Mouse (Mus musculus) CH12.LX (cell line): ENCODE measurements around the gene Pitx3. TPM values are rescaled to one million over a fixed set of nuclear protein-coding genes. Genes with fewer than 3 reads are reported as not detected.

ENCODE experiments used
- DNase-seq: peaks from one replicate; pipeline ENCODE4 v3.0.0-alpha.2; 2013; ENCODE audit errors: extremely low read depth
- H3K27ac ChIP-seq: 2 replicates; pipeline ENCODE4 v1.5.1; 2012; ENCODE audit warnings: low read depth, mild to moderate bottlenecking, control low read depth, moderate library complexity; ENCODE audit not compliant: insufficient read depth
- H3K27me3 ChIP-seq: replicated peaks from 2 replicates; pipeline ENCODE3; 2012; ENCODE audit warnings: inconsistent platforms
- H3K36me3 ChIP-seq, 2 experiments: replicated peaks in 1 of 2; 2 replicates each; pipeline versions ENCODE3 to v1.6.1; 2012; ENCODE audit warnings: inconsistent platforms in 1 of 2, low read length in 1 of 2, mild to moderate bottlenecking in 1 of 2, mixed read lengths in 1 of 2, moderate library complexity in 1 of 2; ENCODE audit not compliant: control insufficient read depth in 1 of 2, insufficient read depth in 1 of 2
- H3K4me1 ChIP-seq, 2 experiments: 2 replicates each; pipeline ENCODE4 v1.6.1; 2012; ENCODE audit warnings: inconsistent platforms in 1 of 2, moderate library complexity in 1 of 2; ENCODE audit not compliant: insufficient read depth in 2 of 2, control insufficient read depth in 1 of 2
- H3K4me2 ChIP-seq: 2 replicates; pipeline ENCODE4 v1.6.1; 2012; ENCODE audit warnings: low read depth, mild to moderate bottlenecking, control low read depth; ENCODE audit not compliant: poor library complexity, insufficient read depth, severe bottlenecking
- H3K4me3 ChIP-seq, 3 experiments: fragments of 150-350 bp in 1 of 3; sonication (generic) in 1 of 3; replicated peaks in 1 of 3; 2 replicates each; pipeline versions ENCODE3 to v1.5.1; 2011 to 2012; ENCODE audit warnings: low read depth in 2 of 3, low read length in 2 of 3, mild to moderate bottlenecking in 2 of 3, moderate library complexity in 2 of 3, control low read depth in 1 of 3, improper control_type of control experiment in 1 of 3, inconsistent platforms in 1 of 3, mixed read lengths in 1 of 3; ENCODE audit not compliant: poor library complexity in 1 of 3
- H3K79me2 ChIP-seq: replicated peaks from 2 replicates; pipeline ENCODE4 v1.6.1; 2012; ENCODE audit warnings: mild to moderate bottlenecking, moderate library complexity; ENCODE audit not compliant: control insufficient read depth, poor library complexity, insufficient read depth, severe bottlenecking; ENCODE audit errors: extremely low read depth
- H3K9ac ChIP-seq: 2 replicates; pipeline ENCODE4 v1.6.1; 2012; ENCODE audit warnings: low read depth, mild to moderate bottlenecking, control low read depth, moderate library complexity; ENCODE audit not compliant: insufficient read depth
- H3K9me3 ChIP-seq: replicated peaks from 2 replicates; pipeline ENCODE3; 2012; ENCODE audit warnings: low read length, inconsistent platforms, mixed read lengths
- BHLHE40 ChIP-seq: IDR thresholded peaks from 2 replicates; pipeline ENCODE4 v1.6.1; 2011; ENCODE audit warnings: mild to moderate bottlenecking, low read depth, low read length, improper control_type of control experiment
- CTCF ChIP-seq, 2 experiments: IDR thresholded peaks in 1 of 2; conservative IDR thresholded peaks in 1 of 2; 2 replicates each; pipeline ENCODE4 v1.5.1; 2011 to 2012; ENCODE audit warnings: low read depth in 2 of 2, low read length in 2 of 2, improper control_type of control experiment in 1 of 2, inconsistent platforms in 1 of 2, mild to moderate bottlenecking in 1 of 2, moderate library complexity in 1 of 2
- GABPA ChIP-seq: IDR thresholded peaks from 2 replicates; pipeline ENCODE4 v1.6.1; 2012; ENCODE audit warnings: low read depth, low read length, improper control_type of control experiment, inconsistent platforms; ENCODE audit not compliant: insufficient replicate concordance
- HCFC1 ChIP-seq: IDR thresholded peaks from 2 replicates; pipeline ENCODE4 v1.6.1; 2012; ENCODE audit warnings: low read depth, mild to moderate bottlenecking, inconsistent platforms, low read length, improper control_type of control experiment
- IRF4 ChIP-seq: IDR thresholded peaks from 2 replicates; pipeline ENCODE4 v1.6.1; 2014; ENCODE audit warnings: low read depth, mild to moderate bottlenecking, inconsistent platforms, low read length, improper control_type of control experiment
- JUND ChIP-seq: conservative IDR thresholded peaks from 2 replicates; pipeline ENCODE4 v1.6.1; 2011; ENCODE audit warnings: low read depth, low read length, improper control_type of control experiment
- KAT2A ChIP-seq: IDR thresholded peaks from 2 replicates; pipeline ENCODE4 v1.6.1; 2012; ENCODE audit warnings: low read length, improper control_type of control experiment, inconsistent platforms; ENCODE audit not compliant: insufficient replicate concordance
- MAX ChIP-seq: IDR thresholded peaks from 2 replicates; pipeline ENCODE4 v1.6.1; 2011; ENCODE audit warnings: low read length, improper control_type of control experiment
- PAX5 ChIP-seq: IDR thresholded peaks from 2 replicates; pipeline ENCODE4 v1.6.1; 2012; ENCODE audit warnings: low read length, inconsistent platforms, mixed read lengths
- POLR2A ChIP-seq: IDR thresholded peaks from 2 replicates; pipeline ENCODE4 v1.6.1; 2011; ENCODE audit warnings: low read depth, mild to moderate bottlenecking, improper control_type of control experiment, low read length
- POLR2AphosphoS2 ChIP-seq: IDR thresholded peaks from 2 replicates; pipeline ENCODE4 v1.6.1; 2011; ENCODE audit warnings: low read depth, low read length, improper control_type of control experiment
- RAD21 ChIP-seq: IDR thresholded peaks from 2 replicates; pipeline ENCODE4 v1.6.1; 2011; ENCODE audit warnings: low read depth, mild to moderate bottlenecking, low read length, improper control_type of control experiment, moderate library complexity
- RCOR1 ChIP-seq: conservative IDR thresholded peaks from 2 replicates; pipeline ENCODE4 v1.6.1; 2012; ENCODE audit warnings: low read depth, mild to moderate bottlenecking, inconsistent platforms, low read length, improper control_type of control experiment
- SMC3 ChIP-seq: IDR thresholded peaks from 2 replicates; pipeline ENCODE4 v1.6.1; 2011; ENCODE audit warnings: low read depth, low read length, improper control_type of control experiment
- TBP ChIP-seq: conservative IDR thresholded peaks from 2 replicates; pipeline ENCODE4 v1.6.1; 2011; ENCODE audit warnings: low read depth, low read length, improper control_type of control experiment
- TCF12 ChIP-seq: IDR thresholded peaks from 2 replicates; pipeline ENCODE4 v1.6.1; 2014; ENCODE audit warnings: low read depth, mild to moderate bottlenecking, inconsistent platforms, low read length, improper control_type of control experiment
- USF2 ChIP-seq: conservative IDR thresholded peaks from 2 replicates; pipeline ENCODE4 v1.6.1; 2011; ENCODE audit warnings: low read depth, low read length, improper control_type of control experiment
- ZNF384 ChIP-seq: IDR thresholded peaks from 2 replicates; pipeline ENCODE4 v1.6.1; 2012; ENCODE audit warnings: low read depth, low read length, improper control_type of control experiment, inconsistent platforms
- dilution Hi-C: fragments of 300-500 bp; cut with MboI; formaldehyde crosslinking; loops from 2 replicates; pipeline ENCODE4 v1.14.3; 2020; ENCODE audit warnings: low sequenced_read_pairs; ENCODE audit not compliant: extremely low pct_unique_long_range_greater_than_20kb, extremely low pct_ligation_motif_present
- in situ Hi-C: fragments of 300-500 bp; cut with MboI; formaldehyde crosslinking; loops from 3 replicates; pipeline ENCODE4 v1.14.3; 2019; ENCODE audit warnings: low sequenced_read_pairs, low pct_ligation_motif_present, low pct_unique_long_range_greater_than_20kb, mixed read lengths
- polyA plus RNA-seq: library from polyadenylated mRNA; unstranded; fragments of >175 nt; gene quantifications from 2 replicates; pipeline ENCODE4 v1.2.1, GENCODE M21; 2012; ENCODE audit warnings: low read depth; ENCODE audit not compliant: insufficient read length
- total RNA-seq, 2 experiments: library from RNA; depleted of rRNA; stranded (reverse); fragments of 300-350 nt in 1 of 2; fragments of >200 nt in 1 of 2; gene quantifications; 2 replicates each; pipeline ENCODE4 v1.2.3; 2012 to 2014

The Pitx3 gene
- total and polyA plus RNA-seq, 3 experiments: not detected

DNA sequence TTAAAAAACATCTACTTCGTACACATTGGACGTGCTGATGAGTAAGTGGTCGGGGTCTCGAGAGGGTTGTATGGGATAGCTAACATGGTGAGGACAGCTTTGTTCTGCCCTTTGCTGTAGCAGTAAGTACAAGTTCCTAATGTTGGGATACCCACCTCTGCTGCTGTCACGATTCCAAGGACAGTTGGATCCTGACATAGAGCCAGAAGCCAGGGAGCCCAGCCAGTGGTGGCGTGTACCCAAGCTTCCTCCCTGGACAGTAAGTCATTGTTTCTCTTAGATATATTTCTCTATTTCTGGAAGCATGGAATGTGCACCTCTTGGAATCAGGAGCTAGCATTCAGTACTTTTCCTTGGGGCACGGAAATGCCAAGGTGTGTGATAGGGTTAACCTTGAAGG lies 60.3 kb downstream of the Pitx3 start:
- dilution Hi-C loops (no loop called here), in situ Hi-C loops (no loop called here)
- Histone ChIP-seq H3K4me3 (no peak overlapping the region), H3K9me3 (no peaks in the 10 kb centered on the region), H3K36me3 (peaks cover 25 to 35% of the 10 kb centered on the region in 2 experiments), H3K9ac (no peak overlapping the region), H3K27ac (no peak overlapping the region), H3K27me3 (no peaks in the 10 kb centered on the region), H3K4me2 (no peak overlapping the region), H3K79me2 (no peaks in the 10 kb centered on the region), H3K4me1 (no peaks in the 10 kb centered on the region)
- DNase-seq: no peak
- no peak for TF ChIP-seq POLR2A
- TF ChIP-seq JUND: no peak
- TF ChIP-seq IRF4: no peak
- TF ChIP-seq HCFC1: no peak
- TF ChIP-seq USF2: no peak
- no peak for TF ChIP-seq KAT2A
- TF ChIP-seq RCOR1: no peak
- no peak for TF ChIP-seq TBP
- TF ChIP-seq ZNF384: no peak
- TF ChIP-seq BHLHE40: no peak
- TF ChIP-seq TCF12: no peak

DNA sequence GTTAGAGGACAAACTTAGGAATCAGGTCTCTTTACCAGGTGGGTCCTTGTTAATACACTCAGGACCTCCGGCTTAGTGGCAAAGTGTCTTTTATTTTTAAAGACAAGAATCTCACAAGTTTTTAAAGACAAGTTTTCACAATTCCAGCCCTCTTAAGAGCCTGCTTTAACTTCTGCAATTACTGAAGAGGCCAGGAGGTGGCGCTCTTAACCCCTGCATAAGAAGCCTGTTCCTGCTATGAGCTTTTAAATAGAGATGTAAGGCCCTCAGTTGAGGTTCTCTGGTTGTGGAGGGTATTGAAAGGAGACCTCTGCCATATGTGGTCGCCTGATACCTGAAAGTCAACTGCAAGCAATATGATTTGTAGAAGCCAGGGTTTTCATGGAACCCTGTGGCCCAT lies 61.8 kb downstream of the Pitx3 start:
- Histone ChIP-seq H3K27me3 (no peaks in the 10 kb centered on the region), H3K9me3 (no peaks in the 10 kb centered on the region), H3K36me3 (peaks cover 40 to 50% of the 10 kb centered on the region in 2 experiments), H3K9ac (no peak overlapping the region), H3K27ac (no peak overlapping the region), H3K4me1 (no peaks in the 10 kb centered on the region), H3K4me3 (no peak overlapping the region), H3K79me2 (no peaks in the 10 kb centered on the region), H3K4me2 (no peak overlapping the region)
- TF ChIP-seq PAX5 (no peak), POLR2AphosphoS2 (0 out of 2 replicates have a peak, but pooled peaks have one; percentile 25), GABPA (no peak), MAX (no peak), SMC3 (peak; percentile 42), POLR2A (no peak), CTCF (conservative IDR thresholded peaks at IDR 0.05 in 1 of 2, IDR thresholded peaks at IDR 0.05 in 1 of 2; ENCODE audit: low read depth in 2 of 2, low read length in 2 of 2) (peak; percentile 75 to 86), KAT2A (no peak), RAD21 (peak; percentile 55)
- in situ Hi-C loops (no loop called here), dilution Hi-C loops (no loop called here)
- DNase-seq: peak; percentile 77

Other genes starting within 250 kb of the Pitx3 start
- gene Armh3, start 149.8 kb downstream of the Pitx3 start, total RNA-seq (2012; rRNA removed): 1.9 and 2.2 TPM in 2 replicates
- 1.1 and 1.3 TPM in 2 replicates for gene Armh3, start 149.8 kb downstream of the Pitx3 start, total RNA-seq (2014; rRNA removed)
- 4.3 and 4.9 TPM in 2 replicates for gene Armh3, start 149.8 kb downstream of the Pitx3 start, polyA plus RNA-seq
- gene Hps6, start 144.8 kb downstream of the Pitx3 start, total RNA-seq (2012; rRNA removed): 10.5 and 10.6 TPM in 2 replicates
- gene Hps6, start 144.8 kb downstream of the Pitx3 start, total RNA-seq (2014; rRNA removed): 6.0 and 6.7 TPM in 2 replicates
- gene Hps6, start 144.8 kb downstream of the Pitx3 start, polyA plus RNA-seq: 5.1 and 5.8 TPM in 2 replicates
- 21.2 and 26.1 TPM in 2 replicates for gene Pprc1, start 103.4 kb downstream of the Pitx3 start, total RNA-seq (2012; rRNA removed)
- 9.2 and 13.0 TPM in 2 replicates for gene Pprc1, start 103.4 kb downstream of the Pitx3 start, total RNA-seq (2014; rRNA removed)
- gene Pprc1, start 103.4 kb downstream of the Pitx3 start, polyA plus RNA-seq: 65.0 and 68.7 TPM in 2 replicates
- 56.9 and 63.1 TPM in 2 replicates for gene Ldb1, start 103.1 kb downstream of the Pitx3 start, total RNA-seq (2012; rRNA removed)
- 59.2 and 67.6 TPM in 2 replicates for gene Ldb1, start 103.1 kb downstream of the Pitx3 start, total RNA-seq (2014; rRNA removed)
- gene Ldb1, start 103.1 kb downstream of the Pitx3 start, polyA plus RNA-seq: 114 and 120 TPM in 2 replicates
- 88.0 and 137 TPM in 2 replicates for gene Nolc1, start 72.5 kb downstream of the Pitx3 start, total RNA-seq (2012; rRNA removed)
- 96.0 and 99.2 TPM in 2 replicates for gene Nolc1, start 72.5 kb downstream of the Pitx3 start, total RNA-seq (2014; rRNA removed)
- gene Nolc1, start 72.5 kb downstream of the Pitx3 start, polyA plus RNA-seq: 333 and 358 TPM in 2 replicates
- not detected in 2 replicates for gene Elovl3, start 16.4 kb downstream of the Pitx3 start, total RNA-seq (2012; rRNA removed)
- gene Elovl3, start 16.4 kb downstream of the Pitx3 start, total RNA-seq (2014; rRNA removed): not detected in 2 replicates
- not detected in 2 replicates for gene Elovl3, start 16.4 kb downstream of the Pitx3 start, polyA plus RNA-seq
- 18.7 and 22.7 TPM in 2 replicates for gene Gbf1, start 4.2 kb upstream of the Pitx3 start, total RNA-seq (2012; rRNA removed)
- gene Gbf1, start 4.2 kb upstream of the Pitx3 start, total RNA-seq (2014; rRNA removed): 7.1 and 8.6 TPM in 2 replicates
- 23.9 and 26.1 TPM in 2 replicates for gene Gbf1, start 4.2 kb upstream of the Pitx3 start, polyA plus RNA-seq
- 45.0 and 64.8 TPM in 2 replicates for gene Nfkb2, start 156.0 kb upstream of the Pitx3 start, total RNA-seq (2012; rRNA removed)
- 37.1 and 44.3 TPM in 2 replicates for gene Nfkb2, start 156.0 kb upstream of the Pitx3 start, total RNA-seq (2014; rRNA removed)
- gene Nfkb2, start 156.0 kb upstream of the Pitx3 start, polyA plus RNA-seq: 67.5 and 71.7 TPM in 2 replicates
- gene Psd, start 178.8 kb upstream of the Pitx3 start, total RNA-seq (2012; rRNA removed): 1.3 and 2.2 TPM in 2 replicates
- gene Psd, start 178.8 kb upstream of the Pitx3 start, total RNA-seq (2014; rRNA removed): 0.39 and 0.70 TPM in 2 replicates
- gene Psd, start 178.8 kb upstream of the Pitx3 start, polyA plus RNA-seq: 20.1 and 20.6 TPM in 2 replicates
- gene Fbxl15, start 179.9 kb upstream of the Pitx3 start, total RNA-seq (2012; rRNA removed): 9.9 and 10.4 TPM in 2 replicates
- gene Fbxl15, start 179.9 kb upstream of the Pitx3 start, total RNA-seq (2014; rRNA removed): 6.8 and 9.4 TPM in 2 replicates
- 7.3 and 7.6 TPM in 2 replicates for gene Fbxl15, start 179.9 kb upstream of the Pitx3 start, polyA plus RNA-seq
- gene Cuedc2, start 190.4 kb upstream of the Pitx3 start, total RNA-seq (2012; rRNA removed): 95.1 and 102 TPM in 2 replicates
- gene Cuedc2, start 190.4 kb upstream of the Pitx3 start, total RNA-seq (2014; rRNA removed): 117 and 120 TPM in 2 replicates
- gene Cuedc2, start 190.4 kb upstream of the Pitx3 start, polyA plus RNA-seq: 94.4 and 123 TPM in 2 replicates
- 4.9 and 7.6 TPM in 2 replicates for gene Mfsd13a, start 192.8 kb upstream of the Pitx3 start, total RNA-seq (2012; rRNA removed)
- 2.8 and 3.1 TPM in 2 replicates for gene Mfsd13a, start 192.8 kb upstream of the Pitx3 start, total RNA-seq (2014; rRNA removed)
- 13.2 and 15.9 TPM in 2 replicates for gene Mfsd13a, start 192.8 kb upstream of the Pitx3 start, polyA plus RNA-seq
- 1.3 and 1.4 TPM in 2 replicates for gene 2310034G01Rik, start 202.0 kb upstream of the Pitx3 start, total RNA-seq (2012; rRNA removed)
- gene 2310034G01Rik, start 202.0 kb upstream of the Pitx3 start, total RNA-seq (2014; rRNA removed): 1.5 and 1.6 TPM in 2 replicates
- 1.1 and 1.4 TPM in 2 replicates for gene 2310034G01Rik, start 202.0 kb upstream of the Pitx3 start, polyA plus RNA-seq
- gene Actr1a, start 247.4 kb upstream of the Pitx3 start, total RNA-seq (2012; rRNA removed): 75.7 and 87.8 TPM in 2 replicates
- 69.4 and 70.7 TPM in 2 replicates for gene Actr1a, start 247.4 kb upstream of the Pitx3 start, total RNA-seq (2014; rRNA removed)
- 84.2 and 88.4 TPM in 2 replicates for gene Actr1a, start 247.4 kb upstream of the Pitx3 start, polyA plus RNA-seq
- 8.7 and 9.8 TPM in 2 replicates for gene Sufu, start 248.6 kb upstream of the Pitx3 start, total RNA-seq (2012; rRNA removed)
- 3.0 and 3.6 TPM in 2 replicates for gene Sufu, start 248.6 kb upstream of the Pitx3 start, total RNA-seq (2014; rRNA removed)
- gene Sufu, start 248.6 kb upstream of the Pitx3 start, polyA plus RNA-seq: 18.1 and 22.6 TPM in 2 replicates